Mouse (Mus musculus) kidney, embryonic 15.5 days (tissue): ENCODE measurements around the gene Accs. TPM values are rescaled to one million over a fixed set of nuclear protein-coding genes. Genes with fewer than 3 reads are reported as not detected.

Experiments
- ATAC-seq: fragments of 200-750 bp; cut with Nextera tagmentation; replicated peaks from 2 replicates; pipeline ENCODE4 v1.8.0; 2017; ENCODE audit warnings: moderate TSS enrichment; ENCODE audit not compliant: low FRiP score
- H3K27ac ChIP-seq: fragments of 300-500 bp; sonication (generic); 2 replicates; pipeline ENCODE4 v1.5.1; 2015; ENCODE audit warnings: mild to moderate bottlenecking, inconsistent platforms
- H3K27me3 ChIP-seq: fragments of 300-500 bp; sonication (generic); 2 replicates; pipeline ENCODE4 v1.6.1; 2015; ENCODE audit warnings: inconsistent platforms
- H3K36me3 ChIP-seq: fragments of 300-500 bp; sonication (generic); 2 replicates; pipeline ENCODE4 v1.6.1; 2015; ENCODE audit warnings: inconsistent platforms
- H3K4me1 ChIP-seq: fragments of 300-500 bp; sonication (generic); 2 replicates; pipeline ENCODE4 v1.6.1; 2015; ENCODE audit warnings: inconsistent platforms
- H3K4me2 ChIP-seq: fragments of 300-500 bp; sonication (generic); 2 replicates; pipeline ENCODE4 v1.6.1; 2015; ENCODE audit warnings: moderate library complexity, mild to moderate bottlenecking, inconsistent platforms
- H3K4me3 ChIP-seq: fragments of 300-500 bp; sonication (generic); replicated peaks from 2 replicates; pipeline ENCODE4 v1.5.1; 2015; ENCODE audit warnings: mild to moderate bottlenecking, inconsistent platforms
- H3K9ac ChIP-seq: fragments of 300-500 bp; sonication (generic); 2 replicates; pipeline ENCODE4 v1.6.1; 2015; ENCODE audit warnings: mild to moderate bottlenecking, inconsistent platforms
- H3K9me3 ChIP-seq: fragments of 300-500 bp; sonication (generic); replicated peaks from 2 replicates; pipeline ENCODE4 v1.6.1; 2016; ENCODE audit warnings: inconsistent platforms
- WGBS: fragments of 180-500 bp; shearing (Covaris S2); methylation state at CpG from one replicate; pipeline ENCODE4 v1.1.7; 2015; ENCODE audit warnings: mixed read lengths; 5-methylcytosine and 5-hydroxymethylcytosine counted together
- polyA plus RNA-seq: library from polyadenylated mRNA; unstranded; fragments of >200 nt; fragmentation: Nextera tagmentation; extraction: Ambion mirVana; gene quantifications from 2 replicates; pipeline ENCODE4 v1.2.1, GENCODE M21; 2015

Accs gene
- polyA plus RNA-seq, 1 experiment from 2014 or later = 10.6 TPM

DNA sequence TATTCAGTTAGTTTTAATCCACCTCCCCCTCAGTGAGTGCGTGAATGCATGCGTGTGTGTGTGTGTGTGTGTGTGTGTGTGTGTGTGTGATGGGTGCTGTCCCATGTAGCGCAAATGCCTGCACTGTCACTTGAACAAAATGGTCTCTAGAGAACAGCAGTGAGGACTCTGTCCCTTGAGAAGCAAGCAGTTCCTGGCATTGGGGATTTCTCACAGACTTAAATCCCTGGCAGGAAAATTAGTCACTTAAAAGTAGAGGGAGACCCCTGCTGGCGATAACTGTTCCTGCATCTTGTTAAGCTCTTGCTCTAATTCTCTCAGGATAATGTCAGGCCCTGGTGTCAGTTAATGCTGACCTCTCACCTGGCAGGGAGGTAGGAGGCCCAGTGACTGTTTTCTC, 63.6 kb downstream of the Accs start:
- Histone ChIP-seq H3K27ac (no peak overlapping the region), H3K9ac (no peak overlapping the region), H3K4me3 (no peak overlapping the region), H3K4me1 (peaks cover 10% of the 10 kb centered on the region; the same call in 1 of the 2 replicates), H3K4me2 (no peak overlapping the region), H3K27me3 (0 out of 2 replicates have a peak, but pooled peaks cover 4% of the 10 kb centered on the region), H3K9me3 (no peaks in the 10 kb centered on the region), H3K36me3 (peaks cover 29% of the 10 kb centered on the region)
- WGBS = 41% methylated on average over 4 of the region's 4 CpGs
- no peak; the same call in 1 of the 2 replicates for ATAC-seq

- H3K36me3 ChIP-seq = peaks cover 25% of the 10 kb centered on the region
- no peak overlapping the region for H3K4me2 ChIP-seq
- 38% methylated on average over 2 of the region's 2 CpGs for WGBS
- no peak overlapping the region for H3K9ac ChIP-seq
- H3K27me3 ChIP-seq = 0 out of 2 replicates have a peak, but pooled peaks cover 4% of the 10 kb centered on the region
- H3K4me3 ChIP-seq = no peak overlapping the region
- H3K27ac ChIP-seq = no peak overlapping the region
- no peaks in the 10 kb centered on the region for H3K9me3 ChIP-seq
- peaks cover 11% of the 10 kb centered on the region for H3K4me1 ChIP-seq
- ATAC-seq = no peak
Measured at GRCm38 (mm10) chr2:93785432-93785798, 64.3 kb downstream of the Accs start.

DNA sequence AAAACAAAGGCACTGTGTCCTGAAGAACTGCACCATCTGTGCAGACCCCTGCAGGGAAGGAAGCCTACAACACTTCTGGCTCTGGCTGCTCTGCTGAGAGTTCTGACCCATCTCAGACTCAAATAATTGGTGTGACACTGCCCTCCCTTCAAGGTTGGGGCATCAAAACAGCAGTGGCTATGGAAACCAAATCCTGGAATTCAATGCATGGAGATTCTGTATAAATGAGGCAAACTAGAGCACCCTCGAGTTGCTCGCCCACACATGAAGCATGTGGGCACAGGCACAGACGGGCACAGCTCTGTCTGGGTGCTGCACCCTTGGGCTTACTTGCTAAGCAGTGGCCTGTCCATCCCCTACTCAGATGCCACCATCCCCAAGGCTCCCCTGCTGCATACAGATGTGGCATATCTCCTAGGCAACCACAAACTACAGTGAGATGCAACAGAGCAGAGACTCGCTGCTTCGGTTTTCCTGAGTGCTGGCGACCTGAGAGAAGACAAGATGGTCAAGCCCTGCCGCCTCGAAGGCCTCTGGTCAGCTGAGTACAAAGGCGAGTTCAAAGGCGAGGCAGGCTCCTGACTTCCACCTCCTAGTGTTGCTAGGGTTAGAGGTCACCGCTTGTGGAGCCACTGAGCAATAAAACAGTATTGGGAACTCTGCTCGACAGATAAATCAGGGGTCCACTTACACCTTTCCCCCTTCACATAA, 64.9 kb downstream of the Accs start:
- no peak for ATAC-seq
- 43% methylated on average over 12 of the region's 12 CpGs for WGBS

DNA sequence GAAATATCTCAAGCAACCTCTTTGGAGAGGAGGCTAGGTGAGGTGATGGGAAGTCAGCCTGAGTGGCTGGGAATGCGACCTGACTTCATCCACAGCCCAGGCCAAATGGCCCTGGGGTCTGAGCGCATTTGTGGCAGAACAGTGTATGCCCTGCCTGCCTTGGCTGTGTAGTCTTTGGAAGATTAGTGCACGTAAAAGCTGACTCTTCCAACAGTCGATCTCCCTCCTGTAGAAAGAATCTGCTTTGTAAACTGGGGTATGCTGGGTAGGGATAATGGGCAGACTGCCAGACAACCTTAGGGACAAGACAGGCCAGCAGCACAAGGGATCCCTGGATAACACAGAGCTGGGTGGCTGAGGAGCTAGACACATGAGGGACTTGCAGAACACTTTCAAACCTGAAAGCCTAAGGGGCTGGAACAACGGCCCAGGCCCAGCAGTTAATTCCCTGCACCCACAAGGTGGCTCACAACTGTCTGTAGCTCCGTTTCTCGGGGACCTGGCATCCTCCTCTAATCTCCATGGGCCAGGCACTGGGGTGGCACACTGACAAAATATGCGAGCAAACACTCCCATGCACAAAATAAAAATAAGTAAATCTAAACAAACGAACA, 65.7 kb downstream of the Accs start:
- WGBS = 72% methylated on average over 9 of the region's 9 CpGs
- H3K4me2 ChIP-seq = no peak overlapping the region
- no peak for ATAC-seq
- H3K4me1 ChIP-seq = peaks cover 25% of the 10 kb centered on the region
- H3K27ac ChIP-seq = no peak overlapping the region
- H3K36me3 ChIP-seq = peaks cover 13% of the 10 kb centered on the region
- no peaks in the 10 kb centered on the region for H3K9me3 ChIP-seq
- H3K9ac ChIP-seq = no peak overlapping the region
- no peak overlapping the region for H3K4me3 ChIP-seq
- 0 out of 2 replicates have a peak, but pooled peaks cover 4% of the 10 kb centered on the region for H3K27me3 ChIP-seq

More for the DNA sequence above, 64.9 kb downstream of the Accs start:
- no peak overlapping the region for H3K4me3 ChIP-seq
- H3K9ac ChIP-seq = no peak overlapping the region
- no peak overlapping the region for H3K27ac ChIP-seq
- H3K4me2 ChIP-seq = no peak overlapping the region
- H3K27me3 ChIP-seq = 0 out of 2 replicates have a peak, but pooled peaks cover 4% of the 10 kb centered on the region
- H3K9me3 ChIP-seq = no peaks in the 10 kb centered on the region
- peaks cover 17% of the 10 kb centered on the region for H3K4me1 ChIP-seq
- peaks cover 20% of the 10 kb centered on the region for H3K36me3 ChIP-seq

Other genes starting within 250 kb of the Accs start
- 0.22 and 0.23 TPM in 2 replicates for gene Alx4, start 207.6 kb downstream of the Accs start, polyA plus RNA-seq
- 109 and 122 TPM in 2 replicates for gene Ext2, start 27.4 kb downstream of the Accs start, polyA plus RNA-seq
- gene Accsl, start 19.2 kb upstream of the Accs start, polyA plus RNA-seq = not detected in 2 replicates
- 9.2 and 11.1 TPM in 2 replicates for gene Gm13889, start 107.3 kb upstream of the Accs start, polyA plus RNA-seq
- gene Gm27027, start 146.4 kb upstream of the Accs start, polyA plus RNA-seq = not detected in 2 replicates
- gene Alkbh3, start 160.9 kb upstream of the Accs start, polyA plus RNA-seq = 59.3 and 69.5 TPM in 2 replicates